Mouse (Mus musculus) adipocyte (in vitro differentiated cells): ENCODE measurements around the gene Il1rl2.

Source experiments
- DNase-seq: peaks from one replicate; pipeline ENCODE4 v3.0.0-alpha.2; 2016; ENCODE audit warnings: low spot score

The Il1rl2 gene

GRCm38 (mm10) chr1:40324955-40325702 is 719 bp downstream of the Il1rl2 start:
- DNase-seq, result peak; percentile 66

GRCm38 (mm10) chr1:40325711-40326327 is 1.4 kb downstream of the Il1rl2 start:
- no peak for DNase-seq

- DNase-seq, result no peak
These were observed 3.2 kb downstream of the Il1rl2 start for GRCm38 (mm10) chr1:40327604-40328003.

GRCm38 (mm10) chr1:40329526-40329925 is 5.1 kb downstream of the Il1rl2 start:
- DNase-seq, result no peak

- no peak for DNase-seq
These were observed 5.8 kb downstream of the Il1rl2 start for GRCm38 (mm10) chr1:40330181-40330580.

- DNase-seq, result no peak
These were observed 14.9 kb downstream of the Il1rl2 start for GRCm38 (mm10) chr1:40339346-40339745.

- no peak for DNase-seq
These were observed 15.7 kb downstream of the Il1rl2 start for GRCm38 (mm10) chr1:40340102-40340501.

GRCm38 (mm10) chr1:40352158-40352903 is 27.9 kb downstream of the Il1rl2 start:
- no peak for DNase-seq

- DNase-seq, result no peak
These were observed 28.5 kb downstream of the Il1rl2 start for GRCm38 (mm10) chr1:40352904-40353286.

GRCm38 (mm10) chr1:40354665-40355064 is 30.3 kb downstream of the Il1rl2 start:
- DNase-seq, result no peak

- DNase-seq, result no peak
These were observed 31.0 kb downstream of the Il1rl2 start for GRCm38 (mm10) chr1:40355431-40355843.

- no peak for DNase-seq
These were observed 31.6 kb downstream of the Il1rl2 start for GRCm38 (mm10) chr1:40355904-40356521.

GRCm38 (mm10) chr1:40357921-40358320 is 33.5 kb downstream of the Il1rl2 start:
- peak; percentile 81 for DNase-seq

GRCm38 (mm10) chr1:40358351-40358750 is 33.9 kb downstream of the Il1rl2 start:
- DNase-seq, result no peak

GRCm38 (mm10) chr1:40358771-40359181 is 34.4 kb downstream of the Il1rl2 start:
- DNase-seq, result no peak

- DNase-seq, result no peak
These were observed 35.3 kb downstream of the Il1rl2 start for GRCm38 (mm10) chr1:40359731-40360130.

GRCm38 (mm10) chr1:40360969-40361368 is 36.6 kb downstream of the Il1rl2 start:
- no peak for DNase-seq

- no peak for DNase-seq
These were observed 37.2 kb downstream of the Il1rl2 start for GRCm38 (mm10) chr1:40361596-40361995.

- DNase-seq, result no peak
These were observed 38.4 kb downstream of the Il1rl2 start for GRCm38 (mm10) chr1:40362784-40363183.

GRCm38 (mm10) chr1:40372951-40373350 is 48.5 kb downstream of the Il1rl2 start:
- DNase-seq, result peak; percentile 36

- DNase-seq, result peak; percentile 56
These were observed 50.7 kb downstream of the Il1rl2 start for GRCm38 (mm10) chr1:40375148-40375547.

GRCm38 (mm10) chr1:40376745-40377144 is 52.3 kb downstream of the Il1rl2 start:
- no peak for DNase-seq
